Mouse (Mus musculus): ENCODE measurements around the gene Gm17359. TPM values are rescaled to one million over a fixed set of nuclear protein-coding genes. Genes with fewer than 3 reads are reported as not detected.

Gm17359 gene
- total and polyA plus RNA-seq, 3 experiments = not detected

DNA sequence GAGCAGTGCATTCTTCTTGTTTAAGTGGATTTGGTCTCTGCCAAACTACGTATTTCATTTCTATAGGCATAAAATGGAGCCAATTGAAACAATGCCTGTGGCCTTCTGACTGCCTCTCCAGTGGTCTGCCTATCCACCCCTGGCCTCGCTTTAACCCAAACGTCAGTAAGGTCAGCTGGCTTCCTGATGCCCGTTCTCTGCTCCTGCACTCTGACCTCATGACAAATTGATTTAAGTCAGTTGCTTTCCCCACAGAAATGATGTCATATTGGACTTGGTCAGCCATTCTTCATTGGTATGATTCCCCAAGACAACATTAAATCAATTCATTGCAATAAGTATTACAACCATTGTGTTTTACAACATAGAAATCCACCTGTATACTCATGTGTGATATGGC is 72.1 kb downstream of the Gm17359 start:
- in situ Hi-C loops (cut with MboI; ENCODE audit: low pct_ligation_motif_present, low pct_unique_long_range_greater_than_20kb, low sequenced_read_pairs) = no loop called here
- no peak overlapping the region for H3K4me3 ChIP-seq (replicated peaks in 1 of 3; ENCODE audit: low read depth in 2 of 3, low read length in 2 of 3, poor library complexity in 1 of 3)
- no peak for DNase-seq (ENCODE audit: extremely low read depth)

GRCm38 (mm10) chr3:79409927-79410628 is 73.6 kb downstream of the Gm17359 start:
- in situ Hi-C loops (cut with MboI; ENCODE audit: low pct_ligation_motif_present, low pct_unique_long_range_greater_than_20kb, low sequenced_read_pairs) (no loop called here), dilution Hi-C loops (cut with MboI; ENCODE audit: extremely low pct_ligation_motif_present, extremely low pct_unique_long_range_greater_than_20kb, low sequenced_read_pairs) (no loop called here)
- H3K4me2 ChIP-seq (ENCODE audit: insufficient read depth, low read depth, poor library complexity, severe bottlenecking) = no peak overlapping the region

More for the DNA sequence above, 72.1 kb downstream of the Gm17359 start:
- no peaks in the 10 kb centered on the region for H3K4me1 ChIP-seq (ENCODE audit: control insufficient read depth in 1 of 2, insufficient read depth in 2 of 2)
- no peaks in the 10 kb centered on the region for H3K9me3 ChIP-seq (replicated peaks; ENCODE audit: low read length)
- TF ChIP-seq ETS1 (conservative IDR thresholded peaks at IDR 0.05; ENCODE audit: low read depth, low read length) = no peak
- no peak for TF ChIP-seq UBTF (IDR thresholded peaks at IDR 0.05; ENCODE audit: low read depth, low read length)
- no peak for TF ChIP-seq MAZ (IDR thresholded peaks at IDR 0.05; ENCODE audit: low read depth, low read length)
- no peak for TF ChIP-seq HCFC1 (IDR thresholded peaks at IDR 0.05; ENCODE audit: low read depth, low read length)
- no peak overlapping the region for H3K27ac ChIP-seq (ENCODE audit: insufficient read depth, low read depth)
- dilution Hi-C loops (cut with MboI; ENCODE audit: extremely low pct_ligation_motif_present, extremely low pct_unique_long_range_greater_than_20kb, low sequenced_read_pairs) = no loop called here
- no peaks in the 10 kb centered on the region for H3K79me2 ChIP-seq (replicated peaks; ENCODE audit: control insufficient read depth, extremely low read depth, insufficient read depth, poor library complexity, severe bottlenecking)
- H3K36me3 ChIP-seq (replicated peaks in 1 of 2; ENCODE audit: control insufficient read depth in 1 of 2, insufficient read depth in 1 of 2, low read length in 1 of 2) = no peaks in the 10 kb centered on the region
- no peaks in the 10 kb centered on the region for H3K27me3 ChIP-seq (replicated peaks)
- H3K9ac ChIP-seq (ENCODE audit: insufficient read depth, low read depth) = no peak overlapping the region
- no peak overlapping the region for H3K4me2 ChIP-seq (ENCODE audit: insufficient read depth, low read depth, poor library complexity, severe bottlenecking)

GRCm38 (mm10) chr3:79410629-79410995 is 74.2 kb downstream of the Gm17359 start:
- DNase-seq (ENCODE audit: extremely low read depth) = no peak
- Histone ChIP-seq H3K27ac (ENCODE audit: insufficient read depth, low read depth) (no peak overlapping the region), H3K79me2 (replicated peaks; ENCODE audit: control insufficient read depth, extremely low read depth, insufficient read depth, poor library complexity, severe bottlenecking) (no peaks in the 10 kb centered on the region), H3K4me3 (replicated peaks in 1 of 3; ENCODE audit: low read depth in 2 of 3, low read length in 2 of 3, poor library complexity in 1 of 3) (no peak overlapping the region), H3K27me3 (replicated peaks) (no peaks in the 10 kb centered on the region), H3K36me3 (replicated peaks in 1 of 2; ENCODE audit: control insufficient read depth in 1 of 2, insufficient read depth in 1 of 2, low read length in 1 of 2) (no peaks in the 10 kb centered on the region), H3K9ac (ENCODE audit: insufficient read depth, low read depth) (no peak overlapping the region), H3K4me1 (ENCODE audit: control insufficient read depth in 1 of 2, insufficient read depth in 2 of 2) (no peaks in the 10 kb centered on the region), H3K9me3 (replicated peaks; ENCODE audit: low read length) (no peaks in the 10 kb centered on the region), H3K4me2 (ENCODE audit: insufficient read depth, low read depth, poor library complexity, severe bottlenecking) (no peak overlapping the region)
- no peak for TF ChIP-seq SMC3 (IDR thresholded peaks at IDR 0.05; ENCODE audit: low read depth, low read length)
- no peak for TF ChIP-seq RAD21 (IDR thresholded peaks at IDR 0.05; ENCODE audit: low read depth, low read length)
- no peak for TF ChIP-seq MAX (IDR thresholded peaks at IDR 0.05; ENCODE audit: low read length)
- no peak for TF ChIP-seq RCOR1 (conservative IDR thresholded peaks at IDR 0.05; ENCODE audit: low read depth, low read length)
- no peak for TF ChIP-seq SIN3A (IDR thresholded peaks at IDR 0.05; ENCODE audit: low read length)
- dilution Hi-C loops (cut with MboI; ENCODE audit: extremely low pct_ligation_motif_present, extremely low pct_unique_long_range_greater_than_20kb, low sequenced_read_pairs) = no loop called here
- in situ Hi-C loops (cut with MboI; ENCODE audit: low pct_ligation_motif_present, low pct_unique_long_range_greater_than_20kb, low sequenced_read_pairs) = no loop called here

More at GRCm38 (mm10) chr3:79409927-79410628, 73.6 kb downstream of the Gm17359 start:
- no peaks in the 10 kb centered on the region for H3K79me2 ChIP-seq (replicated peaks; ENCODE audit: control insufficient read depth, extremely low read depth, insufficient read depth, poor library complexity, severe bottlenecking)
- no peaks in the 10 kb centered on the region for H3K9me3 ChIP-seq (replicated peaks; ENCODE audit: low read length)
- no peak for DNase-seq (ENCODE audit: extremely low read depth)
- no peaks in the 10 kb centered on the region for H3K27me3 ChIP-seq (replicated peaks)
- no peak overlapping the region for H3K27ac ChIP-seq (ENCODE audit: insufficient read depth, low read depth)
- no peak for TF ChIP-seq ZC3H11A (IDR thresholded peaks at IDR 0.05; ENCODE audit: low read depth, low read length)
- TF ChIP-seq ZNF384 (IDR thresholded peaks at IDR 0.05; ENCODE audit: low read depth, low read length) = no peak
- no peak for TF ChIP-seq CTCF (conservative IDR thresholded peaks at IDR 0.05 in 1 of 2, IDR thresholded peaks at IDR 0.05 in 1 of 2; ENCODE audit: low read depth in 2 of 2, low read length in 2 of 2)
- TF ChIP-seq RCOR1 (conservative IDR thresholded peaks at IDR 0.05; ENCODE audit: low read depth, low read length) = no peak
- no peak for TF ChIP-seq ZKSCAN1 (IDR thresholded peaks at IDR 0.05; ENCODE audit: borderline replicate concordance, low read depth, low read length)
- TF ChIP-seq USF2 (conservative IDR thresholded peaks at IDR 0.05; ENCODE audit: low read depth, low read length) = no peak
- no peak for TF ChIP-seq JUN (IDR thresholded peaks at IDR 0.05; ENCODE audit: insufficient read depth, low read depth, low read length)
- TF ChIP-seq MAX (IDR thresholded peaks at IDR 0.05; ENCODE audit: low read length) = no peak
- no peak for TF ChIP-seq ETS1 (conservative IDR thresholded peaks at IDR 0.05; ENCODE audit: low read depth, low read length)
- TF ChIP-seq IRF4 (IDR thresholded peaks at IDR 0.05; ENCODE audit: low read depth, low read length) = no peak
- no peak for TF ChIP-seq POLR2A (IDR thresholded peaks at IDR 0.05; ENCODE audit: low read depth, low read length)
- TF ChIP-seq NELFE (IDR thresholded peaks at IDR 0.05; ENCODE audit: low read depth, low read length) = no peak
- TF ChIP-seq MAFK (IDR thresholded peaks at IDR 0.05; ENCODE audit: insufficient replicate concordance, low read length) = no peak
- no peak overlapping the region for H3K9ac ChIP-seq (ENCODE audit: insufficient read depth, low read depth)
- H3K36me3 ChIP-seq (replicated peaks in 1 of 2; ENCODE audit: control insufficient read depth in 1 of 2, insufficient read depth in 1 of 2, low read length in 1 of 2) = no peaks in the 10 kb centered on the region
- no peaks in the 10 kb centered on the region for H3K4me1 ChIP-seq (ENCODE audit: control insufficient read depth in 1 of 2, insufficient read depth in 2 of 2)
- H3K4me3 ChIP-seq (replicated peaks in 1 of 3; ENCODE audit: low read depth in 2 of 3, low read length in 2 of 3, poor library complexity in 1 of 3) = no peak overlapping the region
